Mouse (Mus musculus): ENCODE measurements around the gene D3Ertd254e. TPM values are rescaled to one million over a fixed set of nuclear protein-coding genes. Genes with fewer than 3 reads are reported as not detected.
A peak's percentile ranks its signal among the peaks of the same experiment; 100 is the strongest.

D3Ertd254e gene
- polyA plus RNA-seq, 2 experiments: 4.4 to 10.0 TPM

DNA sequence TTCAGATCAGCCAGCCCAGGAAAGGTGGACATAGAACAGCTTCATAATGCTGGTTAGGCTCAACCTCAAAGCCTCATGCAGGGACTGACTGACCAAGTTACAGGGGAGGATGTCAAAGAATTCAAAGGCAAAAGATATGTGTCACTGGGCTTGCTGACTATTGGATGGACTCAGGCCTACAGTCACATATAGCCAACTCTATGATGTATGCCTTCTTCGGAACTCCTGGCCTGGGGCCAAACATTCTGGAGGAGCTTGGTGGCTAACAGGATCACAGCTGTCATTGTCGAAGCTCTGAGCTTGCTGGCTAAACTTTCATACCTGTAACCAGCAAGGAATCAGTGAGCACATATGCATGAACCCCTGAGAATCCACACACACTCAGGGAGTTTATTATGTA lies 60.1 kb downstream of the D3Ertd254e start:
- DNase-seq (ENCODE audit: low spot score) (no peak), ATAC-seq (ENCODE audit: low FRiP score, low read depth) (0 out of 2 replicates have a peak, but pooled peaks have one; percentile 9)

GRCm38 (mm10) chr3:36212758-36213157 lies 61.9 kb downstream of the D3Ertd254e start:
- H3K4me1 ChIP-seq (ENCODE audit: control insufficient read depth, insufficient read depth, low read length): no peaks in the 10 kb centered on the region
- H3K9ac ChIP-seq (ENCODE audit: low read depth, low read length, severe bottlenecking): no peak overlapping the region
- H3K9me3 ChIP-seq (ENCODE audit: control insufficient read depth, low read length): no peaks in the 10 kb centered on the region
- H3K27ac ChIP-seq (replicated peaks; ENCODE audit: low read depth, low read length): no peak overlapping the region
- H3K4me3 ChIP-seq (replicated peaks; ENCODE audit: low read length): no peak overlapping the region
- no peaks in the 10 kb centered on the region for H3K27me3 ChIP-seq (ENCODE audit: control insufficient read depth, insufficient read depth, low read length)
- no peak for TF ChIP-seq POLR2A (IDR thresholded peaks at IDR 0.05; ENCODE audit: borderline replicate concordance, extremely low read depth, insufficient read depth, insufficient read length)
- no peak overlapping the region for H3K4me2 ChIP-seq (replicated peaks; ENCODE audit: low read depth, low read length, severe bottlenecking)
- no peak for DNase-seq (ENCODE audit: low spot score)
- 85% methylated on average over 4 of the region's 4 CpGs for WGBS
- ATAC-seq (ENCODE audit: low FRiP score, low read depth): no peak
- H3K36me3 ChIP-seq (ENCODE audit: control insufficient read depth, insufficient read depth, low read length): no peaks in the 10 kb centered on the region

More for the DNA sequence above, 60.1 kb downstream of the D3Ertd254e start:
- Histone ChIP-seq H3K36me3 (ENCODE audit: control insufficient read depth, insufficient read depth, low read length) (no peaks in the 10 kb centered on the region), H3K9me3 (ENCODE audit: control insufficient read depth, low read length) (no peaks in the 10 kb centered on the region), H3K4me2 (replicated peaks; ENCODE audit: low read depth, low read length, severe bottlenecking) (no peak overlapping the region), H3K9ac (ENCODE audit: low read depth, low read length, severe bottlenecking) (no peak overlapping the region), H3K4me1 (ENCODE audit: control insufficient read depth, insufficient read depth, low read length) (no peaks in the 10 kb centered on the region), H3K27ac (replicated peaks; ENCODE audit: low read depth, low read length) (no peak overlapping the region), H3K27me3 (ENCODE audit: control insufficient read depth, insufficient read depth, low read length) (no peaks in the 10 kb centered on the region), H3K4me3 (replicated peaks; ENCODE audit: low read length) (no peak overlapping the region)
- 36% methylated on average over 2 of the region's 2 CpGs for WGBS
- no peak for TF ChIP-seq POLR2A (IDR thresholded peaks at IDR 0.05; ENCODE audit: borderline replicate concordance, extremely low read depth, insufficient read depth, insufficient read length)

Other genes starting within 250 kb of the D3Ertd254e start
- 24.4 and 35.7 TPM in 2 replicates for gene Dcun1d1, start 213.6 kb upstream of the D3Ertd254e start, polyA plus RNA-seq (2012; rRNA removed)
- 86.8 and 88.7 TPM in 2 replicates for gene Dcun1d1, start 213.6 kb upstream of the D3Ertd254e start, polyA plus RNA-seq (2014; fragmentation: Nextera tagmentation; extraction: Ambion mirVana)
- 19.5 and 23.6 TPM in 2 replicates for gene Mccc1, start 150.3 kb upstream of the D3Ertd254e start, polyA plus RNA-seq (2012; rRNA removed)
- gene Mccc1, start 150.3 kb upstream of the D3Ertd254e start, polyA plus RNA-seq (2014; fragmentation: Nextera tagmentation; extraction: Ambion mirVana): 29.3 and 30.8 TPM in 2 replicates
- not detected in 2 replicates for gene Ccdc144b, start 97.5 kb upstream of the D3Ertd254e start, polyA plus RNA-seq (2012; rRNA removed)
- not detected in 2 replicates for gene Ccdc144b, start 97.5 kb upstream of the D3Ertd254e start, polyA plus RNA-seq (2014; fragmentation: Nextera tagmentation; extraction: Ambion mirVana)
- 37.2 and 46.8 TPM in 2 replicates for gene Acad9, start 85.0 kb upstream of the D3Ertd254e start, polyA plus RNA-seq (2012; rRNA removed)
- gene Acad9, start 85.0 kb upstream of the D3Ertd254e start, polyA plus RNA-seq (2014; fragmentation: Nextera tagmentation; extraction: Ambion mirVana): 101 and 117 TPM in 2 replicates
- gene Qrfpr, start 71.3 kb downstream of the D3Ertd254e start, polyA plus RNA-seq (2012; rRNA removed): 0.17 and 0.29 TPM in 2 replicates
- gene Qrfpr, start 71.3 kb downstream of the D3Ertd254e start, polyA plus RNA-seq (2014; fragmentation: Nextera tagmentation; extraction: Ambion mirVana): 0.11 and 0.32 TPM in 2 replicates